11 mouse cellular contexts compared by ENCODE assay signal in genomic region chr9:119107566-119107965, GRCm38 (mm10). TPM values are rescaled to one million over a fixed set of nuclear protein-coding genes. Genes with fewer than 3 reads are reported as not detected.
DNase-seq lines count a peak whose midpoint lies in the region; ATAC-seq lines count a peak whose summit lies in the region.
"Had no signal": no experiment of that assay in that cellular context is flagged by ENCODE, and none has a peak within 500 bp of the region (broad histone marks: within the 10 kb centered on the region; RNA-seq: fewer than 3 reads in every experiment).

No protein-coding gene starts in this region.

- H3K4me2 ChIP-seq in kidney, embryonic 14.5 days (replicated peaks; ENCODE audit: low read depth, low read length) = no peak overlapping the region
- H3K4me2 ChIP-seq: neural tube, embryonic 13.5 days had no signal

- H3K36me3 ChIP-seq in kidney, embryonic 14.5 days (ENCODE audit: control insufficient read depth, insufficient read depth, low read length) = no peaks in the 10 kb centered on the region
- H3K36me3 ChIP-seq: neural tube, embryonic 13.5 days had no signal

- H3K9ac ChIP-seq in kidney, embryonic 14.5 days (ENCODE audit: low read depth, low read length) = no peak overlapping the region
- H3K9ac ChIP-seq: neural tube, embryonic 13.5 days had no signal

- H3K27me3 ChIP-seq in kidney, embryonic 14.5 days (ENCODE audit: control insufficient read depth, insufficient read depth, low read length) = no peaks in the 10 kb centered on the region

- no peaks in the 10 kb centered on the region for H3K4me1 ChIP-seq in kidney, embryonic 14.5 days (ENCODE audit: control insufficient read depth, insufficient read depth, low read length)

- no peaks in the 10 kb centered on the region for H3K9me3 ChIP-seq in kidney, embryonic 14.5 days (ENCODE audit: control insufficient read depth, low read length)
- H3K9me3 ChIP-seq: neural tube, embryonic 13.5 days had no signal

- H3K27ac ChIP-seq in kidney, embryonic 14.5 days (ENCODE audit: low read depth, low read length) = no peak overlapping the region
- H3K27ac ChIP-seq: neural tube, embryonic 13.5 days had no signal

- WGBS in kidney, embryonic 14.5 days = 86% methylated on average over 4 of the region's 4 CpGs

- peak; percentile 59 for DNase-seq in kidney, adult 11 months
- peak; percentile 52 for DNase-seq in A20 (ENCODE audit: low read depth, low spot score)
- DNase-seq in MEL-GATA-1-ER (ENCODE audit: extremely low read depth, low read depth) = peak; percentile 43
- DNase-seq in gastrocnemius, postnatal 25 days = peak; percentile 28
- no peak for DNase-seq in spleen, postnatal 14 days (ENCODE audit: low spot score in 2 of 2)
- DNase-seq in ovary, postnatal 14 days (ENCODE audit: low spot score) = no peak
- DNase-seq in lung, postnatal 14 days = no peak

- ATAC-seq in kidney, embryonic 14.5 days (ENCODE audit: low FRiP score, low TSS enrichment) = no peak

- H3K4me3 ChIP-seq in kidney, embryonic 14.5 days (ENCODE audit: low read length) = no peak overlapping the region
- H3K4me3 ChIP-seq: neural tube, embryonic 13.5 days had no signal

RNA-seq across cellular contexts. Expression of gene Dlec1, which starts 5.3 kb away (rescaled TPM):
- 2.4 and 3.2 TPM in 2 replicates for polyA plus RNA-seq in kidney, embryonic 14.5 days (2014; fragmentation: Nextera tagmentation; extraction: Ambion mirVana)
- under 1 TPM in 1 of 2 experiments, not detected in 1; 0.05 TPM for total RNA-seq in gastrocnemius, postnatal 25 days (2021)

RNA-seq across cellular contexts. Expression of gene Plcd1, which starts 14.3 kb away (rescaled TPM):
- polyA plus RNA-seq in kidney, embryonic 14.5 days (2014; fragmentation: Nextera tagmentation; extraction: Ambion mirVana) = 18.5 and 18.7 TPM in 2 replicates
- total RNA-seq in gastrocnemius, postnatal 25 days (2021) = 1 to 10 TPM; 8.5 to 8.6 TPM

RNA-seq across cellular contexts. Expression of gene Acaa1b, which starts 49.3 kb away (rescaled TPM):
- polyA plus RNA-seq in kidney, embryonic 14.5 days (2014; fragmentation: Nextera tagmentation; extraction: Ambion mirVana) = 8.1 and 13.5 TPM in 2 replicates
- 1 to 10 TPM in 1 of 2 experiments, under 1 TPM in 1; 0.49 to 2.6 TPM for total RNA-seq in gastrocnemius, postnatal 25 days (2021)

RNA-seq across cellular contexts. Expression of gene Gm47289, which starts 51.4 kb away (rescaled TPM):
- polyA plus RNA-seq in kidney, embryonic 14.5 days (2014; fragmentation: Nextera tagmentation; extraction: Ambion mirVana) = not detected in 2 replicates
- total RNA-seq in gastrocnemius, postnatal 25 days (2021) = not detected
- total RNA-seq: left cerebral cortex, adult 18-20 months had no signal
- polyA plus RNA-seq: embryonic facial prominence, embryonic 14.5 days; neural tube, embryonic 13.5 days had no signal

RNA-seq across cellular contexts. Expression of gene Vill, which starts 55.0 kb away (rescaled TPM):
- polyA plus RNA-seq in kidney, embryonic 14.5 days (2014; fragmentation: Nextera tagmentation; extraction: Ambion mirVana) = 26.6 and 40.4 TPM in 2 replicates
- total RNA-seq in gastrocnemius, postnatal 25 days (2021) = under 1 TPM; 0.23 to 0.27 TPM

Comparison
In these comparisons a context has a peak if more than half of its experiments do, and no peak if none do; other contexts are left out.
1. DNase-seq: peak in kidney, adult 11 months (single experiment), A20 (single experiment), MEL-GATA-1-ER (single experiment) and gastrocnemius, postnatal 25 days (single experiment); none in spleen, postnatal 14 days (0 of 2), ovary, postnatal 14 days (single experiment) and lung, postnatal 14 days (single experiment).